Mouse (Mus musculus) myocyte (in vitro differentiated cells): ENCODE results near the gene Ypel1. TPM values are rescaled to one million over a fixed set of nuclear protein-coding genes. Genes with fewer than 3 reads are reported as not detected.

ENCODE experiments used
- H3K27me3 ChIP-seq: one replicate; pipeline ENCODE4 v1.6.1; 2011; ENCODE audit not compliant: control insufficient read depth, insufficient read depth, insufficient read length
- H3K36me3 ChIP-seq: one replicate; pipeline ENCODE4 v1.6.1; 2011; ENCODE audit not compliant: control insufficient read depth, insufficient read depth
- H3K4me2 ChIP-seq: one replicate; pipeline ENCODE4 v1.6.1; 2011; ENCODE audit warnings: low read depth, control low read depth
- H3K4me3 ChIP-seq: one replicate; pipeline ENCODE4 v1.5.1; 2011; ENCODE audit warnings: mild to moderate bottlenecking, control low read depth, moderate library complexity
- H3K79me2 ChIP-seq: one replicate; pipeline ENCODE4 v1.6.1; 2011; ENCODE audit not compliant: control insufficient read depth, insufficient read depth
- H3ac ChIP-seq: one replicate; pipeline ENCODE4 v1.6.1; 2011; ENCODE audit not compliant: control insufficient read depth, insufficient read length
- CEBPB ChIP-seq: IDR thresholded peaks from 2 replicates; pipeline ENCODE4 v1.6.1; 2011; ENCODE audit warnings: mild to moderate bottlenecking, moderate library complexity; ENCODE audit not compliant: poor library complexity, insufficient read depth, severe bottlenecking
- E2F4 ChIP-seq: IDR thresholded peaks from one replicate; pipeline ENCODE4 v1.6.1; 2011; ENCODE audit warnings: mild to moderate bottlenecking, control low read depth, moderate library complexity; ENCODE audit not compliant: insufficient read depth
- MAX ChIP-seq: IDR thresholded peaks from one replicate; pipeline ENCODE4 v1.6.1; 2011; ENCODE audit warnings: low read depth, mild to moderate bottlenecking, control low read depth
- MYOD1 ChIP-seq, 3 experiments: IDR thresholded peaks; one replicate each; pipeline ENCODE4 v1.6.1; 2011; ENCODE audit warnings: control low read depth in 2 of 3, low read depth in 2 of 3, mild to moderate bottlenecking in 2 of 3, moderate library complexity in 1 of 3; ENCODE audit not compliant: insufficient read length in 2 of 3, control insufficient read depth in 1 of 3
- MYOG ChIP-seq, 3 experiments: IDR thresholded peaks; one replicate each; pipeline ENCODE4 v1.6.1; 2011; ENCODE audit warnings: control low read depth in 2 of 3, low read depth in 2 of 3, mild to moderate bottlenecking in 2 of 3; ENCODE audit not compliant: insufficient read length in 2 of 3, control insufficient read depth in 1 of 3, insufficient read depth in 1 of 3
- POLR2A ChIP-seq: IDR thresholded peaks from one replicate; pipeline ENCODE4 v1.6.1; 2011; ENCODE audit warnings: low read depth, mild to moderate bottlenecking, control low read depth, moderate library complexity; ENCODE audit not compliant: insufficient read length
- POLR2AphosphoS2 ChIP-seq: IDR thresholded peaks from one replicate; pipeline ENCODE4 v1.6.1; 2011; ENCODE audit warnings: low read depth, control low read depth; ENCODE audit not compliant: insufficient read length
- REST ChIP-seq: IDR thresholded peaks from one replicate; pipeline ENCODE4 v1.6.1; 2011; ENCODE audit warnings: mild to moderate bottlenecking, control low read depth, moderate library complexity; ENCODE audit not compliant: insufficient read depth, insufficient read length
- SRF ChIP-seq: IDR thresholded peaks from one replicate; pipeline ENCODE4 v1.6.1; 2011; ENCODE audit warnings: low read depth; ENCODE audit not compliant: control insufficient read depth, insufficient read length
- TCF12 ChIP-seq: IDR thresholded peaks from one replicate; pipeline ENCODE4 v1.6.1; 2011; ENCODE audit warnings: mild to moderate bottlenecking, control low read depth; ENCODE audit not compliant: poor library complexity, insufficient read depth, severe bottlenecking
- TCF3 ChIP-seq: IDR thresholded peaks from one replicate; pipeline ENCODE4 v1.6.1; 2011; ENCODE audit warnings: low read depth, control low read depth; ENCODE audit not compliant: insufficient read length
- USF1 ChIP-seq: IDR thresholded peaks from one replicate; pipeline ENCODE4 v1.6.1; 2011; ENCODE audit warnings: low read depth, mild to moderate bottlenecking, control low read depth, moderate library complexity
- polyA plus RNA-seq: library from polyadenylated mRNA; unstranded; fragments of >200 nt; fragmentation: generic; extraction: Trizol; gene quantifications from one replicate; pipeline ENCODE4 v1.2.1, GENCODE M21; 2012; ENCODE audit warnings: missing spikeins

Gene Ypel1
- 2.7 TPM for polyA plus RNA-seq

- Histone ChIP-seq H3K36me3 (no peaks in the 10 kb centered on the region), H3K27me3 (peaks cover 5% of the 10 kb centered on the region), H3K79me2 (no peaks in the 10 kb centered on the region), H3K4me2 (peak within 1 kb of the TSS; percentile 95), H3K4me3 (peak within 1 kb of the TSS; percentile 19), H3ac (peak within 1 kb of the TSS; percentile 26)
- TF ChIP-seq MYOG (IDR thresholded peaks at IDR 0.05; ENCODE audit: control insufficient read depth in 1 of 3, insufficient read depth in 1 of 3, insufficient read length in 2 of 3, low read depth in 2 of 3): no peak
- peak; percentile 69 for TF ChIP-seq POLR2AphosphoS2
- TF ChIP-seq POLR2A: peak; percentile 73
- TF ChIP-seq MYOD1 (IDR thresholded peaks at IDR 0.05; ENCODE audit: control insufficient read depth in 1 of 3, insufficient read length in 2 of 3, low read depth in 2 of 3): peak in 1 of 3 experiments; percentile 5
- no peak for TF ChIP-seq TCF12
- TF ChIP-seq SRF: peak; percentile 73
These were observed at the start of gene Ypel1 for GRCm38 (mm10) chr16:17069511-17070443. TSS of gene Ypel1 (plus strand) at chr16:17069696.

- Histone ChIP-seq H3K4me3 (no peak overlapping the region), H3ac (no peak overlapping the region), H3K79me2 (peaks cover 19% of the 10 kb centered on the region), H3K4me2 (no peak overlapping the region), H3K36me3 (peaks cover 36% of the 10 kb centered on the region), H3K27me3 (no peaks in the 10 kb centered on the region)
- TF ChIP-seq POLR2AphosphoS2 (no peak), MYOD1 (IDR thresholded peaks at IDR 0.05; ENCODE audit: control insufficient read depth in 1 of 3, insufficient read length in 2 of 3, low read depth in 2 of 3) (peak in 1 of 3 experiments; percentile 33), CEBPB (peak; percentile 72), REST (no peak)
These were observed 44.9 kb upstream of the Ypel1 start for GRCm38 (mm10) chr16:17024469-17025148.

- Histone ChIP-seq H3ac (no peak overlapping the region), H3K36me3 (peaks cover 43% of the 10 kb centered on the region), H3K4me3 (no peak overlapping the region), H3K4me2 (no peak overlapping the region), H3K27me3 (no peaks in the 10 kb centered on the region), H3K79me2 (no peaks in the 10 kb centered on the region)
- no peak for TF ChIP-seq REST
These were observed 39.4 kb upstream of the Ypel1 start for GRCm38 (mm10) chr16:17029971-17030695.

- Histone ChIP-seq H3K27me3 (no peaks in the 10 kb centered on the region), H3K36me3 (peaks cover 53% of the 10 kb centered on the region), H3K79me2 (no peaks in the 10 kb centered on the region), H3K4me2 (no peak overlapping the region), H3ac (no peak overlapping the region), H3K4me3 (no peak overlapping the region)
- no peak for TF ChIP-seq SRF
- TF ChIP-seq MYOD1 (IDR thresholded peaks at IDR 0.05; ENCODE audit: control insufficient read depth in 1 of 3, insufficient read length in 2 of 3, low read depth in 2 of 3): no peak
- no peak for TF ChIP-seq REST
- TF ChIP-seq MAX: no peak
- TF ChIP-seq POLR2A: no peak
- TF ChIP-seq TCF12: no peak
- no peak for TF ChIP-seq MYOG (IDR thresholded peaks at IDR 0.05; ENCODE audit: control insufficient read depth in 1 of 3, insufficient read depth in 1 of 3, insufficient read length in 2 of 3, low read depth in 2 of 3)
- TF ChIP-seq TCF3: no peak
- no peak for TF ChIP-seq USF1
- no peak for TF ChIP-seq POLR2AphosphoS2
- TF ChIP-seq E2F4: no peak
- TF ChIP-seq CEBPB: no peak
These were observed 35.7 kb upstream of the Ypel1 start for GRCm38 (mm10) chr16:17033754-17034153.

- TF ChIP-seq MYOD1 (IDR thresholded peaks at IDR 0.05; ENCODE audit: control insufficient read depth in 1 of 3, insufficient read length in 2 of 3, low read depth in 2 of 3): no peak
- no peak for TF ChIP-seq MYOG (IDR thresholded peaks at IDR 0.05; ENCODE audit: control insufficient read depth in 1 of 3, insufficient read depth in 1 of 3, insufficient read length in 2 of 3, low read depth in 2 of 3)
- TF ChIP-seq USF1: no peak
- TF ChIP-seq TCF12: no peak
- TF ChIP-seq REST: no peak
- TF ChIP-seq MAX: no peak
- no peak for TF ChIP-seq E2F4
- TF ChIP-seq SRF: no peak
- TF ChIP-seq POLR2AphosphoS2: no peak
- no peak for TF ChIP-seq TCF3
- no peak for TF ChIP-seq POLR2A
- no peak for TF ChIP-seq CEBPB
- Histone ChIP-seq H3K4me2 (no peak overlapping the region), H3K79me2 (no peaks in the 10 kb centered on the region), H3K4me3 (no peak overlapping the region), H3K27me3 (no peaks in the 10 kb centered on the region), H3K36me3 (peaks cover 35% of the 10 kb centered on the region), H3ac (no peak overlapping the region)
These were observed 28.8 kb upstream of the Ypel1 start for GRCm38 (mm10) chr16:17040716-17041115.
